Mouse (Mus musculus): ENCODE data around the gene Mmachc. TPM values are rescaled to one million over a fixed set of nuclear protein-coding genes. Genes with fewer than 3 reads are reported as not detected.

Mmachc gene
- total and polyA plus RNA-seq, 3 experiments = 10.0 to 32.1 (median 15.4) TPM

DNA sequence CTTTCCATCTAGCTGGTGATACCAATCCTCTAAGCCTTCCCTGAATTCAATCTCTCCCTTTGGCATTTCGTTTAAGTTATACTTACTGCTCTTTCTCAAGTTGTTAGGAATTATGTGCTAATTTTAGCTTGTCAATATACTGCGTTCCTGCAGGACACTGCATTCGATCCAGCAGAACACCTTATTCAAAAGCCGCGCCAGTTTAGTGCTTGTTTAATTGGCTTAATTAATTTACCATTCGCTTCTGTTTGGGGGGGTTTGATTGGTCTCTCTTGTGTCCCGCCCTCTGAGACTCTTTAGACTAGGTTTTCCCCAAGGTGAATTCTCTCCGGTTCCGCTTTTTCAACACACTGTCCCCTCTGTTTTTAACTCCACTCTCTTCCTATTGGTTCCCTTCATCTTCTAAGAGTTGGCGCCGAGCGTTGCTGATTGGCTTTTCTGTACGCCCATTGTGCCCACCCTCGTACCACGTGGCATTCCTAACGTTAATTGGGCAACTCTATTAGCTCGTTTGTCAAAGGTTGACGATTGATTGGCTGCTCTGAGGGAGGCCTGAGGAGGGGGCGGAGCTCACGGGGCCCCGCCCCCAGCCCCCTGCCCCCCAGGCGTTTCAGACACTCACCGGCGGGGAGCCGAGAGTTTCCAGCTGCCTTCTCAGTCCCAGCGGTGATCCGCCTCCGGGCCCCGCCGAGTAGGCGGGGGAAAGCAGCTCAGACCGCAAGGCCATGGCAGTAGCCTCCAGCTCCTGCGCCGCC is 12.3 kb upstream of the Mmachc start, which contains the start of gene Tesk2:
Gene Tesk2 (plus strand): TSS at position 606 of the 755 bp plus-strand sequence.
- Histone ChIP-seq H3K4me3 (replicated peaks in 1 of 3; ENCODE audit: low read depth in 2 of 3, low read length in 2 of 3, poor library complexity in 1 of 3) (peak within 1 kb of the TSS; percentile 83 to 93 (median 89)), H3K9me3 (replicated peaks; ENCODE audit: low read length) (no peaks in the 10 kb centered on the region), H3K27ac (ENCODE audit: insufficient read depth, low read depth) (peak within 1 kb of the TSS; percentile 92), H3K27me3 (replicated peaks) (no peaks in the 10 kb centered on the region), H3K36me3 (replicated peaks in 1 of 2; ENCODE audit: control insufficient read depth in 1 of 2, insufficient read depth in 1 of 2, low read length in 1 of 2) (peaks cover 10 to 14% of the 10 kb centered on the region in 2 experiments), H3K9ac (ENCODE audit: insufficient read depth, low read depth) (peak within 1 kb of the TSS; percentile 81), H3K4me2 (ENCODE audit: insufficient read depth, low read depth, poor library complexity, severe bottlenecking) (peak within 1 kb of the TSS; percentile 95), H3K79me2 (replicated peaks; ENCODE audit: control insufficient read depth, extremely low read depth, insufficient read depth, poor library complexity, severe bottlenecking) (peaks cover 3% of the 10 kb centered on the region; the same call in 1 of the 2 replicates), H3K4me1 (ENCODE audit: control insufficient read depth in 1 of 2, insufficient read depth in 2 of 2) (peaks cover 5 to 23% of the 10 kb centered on the region in 2 experiments)
- dilution Hi-C loops (cut with MboI; ENCODE audit: extremely low pct_ligation_motif_present, extremely low pct_unique_long_range_greater_than_20kb, low sequenced_read_pairs) = no loop called here
- TF ChIP-seq POLR2AphosphoS2 (IDR thresholded peaks at IDR 0.05; ENCODE audit: low read depth, low read length) (no peak), E2F4 (IDR thresholded peaks at IDR 0.05; ENCODE audit: insufficient replicate concordance, low read depth, low read length) (peak; percentile 76; the same call in 1 of the 2 replicates), ZMIZ1 (IDR thresholded peaks at IDR 0.05; ENCODE audit: low read depth, low read length) (no peak), MAFK (IDR thresholded peaks at IDR 0.05; ENCODE audit: insufficient replicate concordance, low read length) (no peak), USF1 (IDR thresholded peaks at IDR 0.05; ENCODE audit: low read depth, low read length) (peak; percentile 90), TBP (conservative IDR thresholded peaks at IDR 0.05; ENCODE audit: low read depth, low read length) (no peak), IRF4 (IDR thresholded peaks at IDR 0.05; ENCODE audit: low read depth, low read length) (no peak; the same call in 1 of the 2 replicates), MAZ (IDR thresholded peaks at IDR 0.05; ENCODE audit: low read depth, low read length) (peak; percentile 89), USF2 (conservative IDR thresholded peaks at IDR 0.05; ENCODE audit: low read depth, low read length) (peak; percentile 86), JUND (conservative IDR thresholded peaks at IDR 0.05; ENCODE audit: low read depth, low read length) (no peak), MEF2A (IDR thresholded peaks at IDR 0.05; ENCODE audit: borderline replicate concordance, low read depth, low read length) (no peak), RAD21 (IDR thresholded peaks at IDR 0.05; ENCODE audit: low read depth, low read length) (no peak), TCF12 (IDR thresholded peaks at IDR 0.05; ENCODE audit: low read depth, low read length) (peak; percentile 83; the same call in 1 of the 2 replicates), KAT2A (IDR thresholded peaks at IDR 0.05; ENCODE audit: insufficient replicate concordance, low read length) (no peak), NRF1 (IDR thresholded peaks at IDR 0.05; ENCODE audit: low read depth, low read length) (0 out of 2 replicates have a peak, but pooled peaks have one; percentile 38), CTCF (conservative IDR thresholded peaks at IDR 0.05 in 1 of 2, IDR thresholded peaks at IDR 0.05 in 1 of 2; ENCODE audit: low read depth in 2 of 2, low read length in 2 of 2) (no peak), NELFE (IDR thresholded peaks at IDR 0.05; ENCODE audit: low read depth, low read length) (peak; percentile 71), SIN3A (IDR thresholded peaks at IDR 0.05; ENCODE audit: low read length) (0 out of 2 replicates have a peak, but pooled peaks have one; percentile 19), ETS1 (conservative IDR thresholded peaks at IDR 0.05; ENCODE audit: low read depth, low read length) (no peak; the same call in 1 of the 2 replicates), GABPA (IDR thresholded peaks at IDR 0.05; ENCODE audit: insufficient replicate concordance, low read depth, low read length) (no peak), EP300 (IDR thresholded peaks at IDR 0.05; ENCODE audit: low read length) (peak; percentile 5; the same call in 1 of the 2 replicates), JUN (IDR thresholded peaks at IDR 0.05; ENCODE audit: insufficient read depth, low read depth, low read length) (no peak), ZNF384 (IDR thresholded peaks at IDR 0.05; ENCODE audit: low read depth, low read length) (no peak; the same call in 1 of the 2 replicates), ZC3H11A (IDR thresholded peaks at IDR 0.05; ENCODE audit: low read depth, low read length) (no peak), ELF1 (IDR thresholded peaks at IDR 0.05; ENCODE audit: low read depth, low read length) (peak; percentile 78), MXI1 (IDR thresholded peaks at IDR 0.05; ENCODE audit: low read depth, low read length) (no peak), SMC3 (IDR thresholded peaks at IDR 0.05; ENCODE audit: low read depth, low read length) (no peak), CHD1 (IDR thresholded peaks at IDR 0.05; ENCODE audit: low read depth, low read length) (no peak), RCOR1 (conservative IDR thresholded peaks at IDR 0.05; ENCODE audit: low read depth, low read length) (no peak), HCFC1 (IDR thresholded peaks at IDR 0.05; ENCODE audit: low read depth, low read length) (peak; percentile 43), ZKSCAN1 (IDR thresholded peaks at IDR 0.05; ENCODE audit: borderline replicate concordance, low read depth, low read length) (no peak), MAX (IDR thresholded peaks at IDR 0.05; ENCODE audit: low read length) (peak; percentile 97), CHD2 (IDR thresholded peaks at IDR 0.05; ENCODE audit: low read length) (peak; percentile 90), PAX5 (IDR thresholded peaks at IDR 0.05; ENCODE audit: low read length) (no peak), MYC (IDR thresholded peaks at IDR 0.05; ENCODE audit: low read depth, low read length) (peak; percentile 59; the same call in 1 of the 2 replicates), POLR2A (IDR thresholded peaks at IDR 0.05; ENCODE audit: low read depth, low read length) (peak; percentile 73), BHLHE40 (IDR thresholded peaks at IDR 0.05; ENCODE audit: low read depth, low read length) (peak; percentile 49), UBTF (IDR thresholded peaks at IDR 0.05; ENCODE audit: low read depth, low read length) (peak; percentile 98)
- in situ Hi-C loops (cut with MboI; ENCODE audit: low pct_ligation_motif_present, low pct_unique_long_range_greater_than_20kb, low sequenced_read_pairs) = no loop called here
- peak; percentile 100 for DNase-seq (ENCODE audit: extremely low read depth)

Measured in CH12.LX (cell line).